ENCODE assay signal across 8 mouse cellular contexts in genomic region chr16:43335151-43335823, GRCm38 (mm10).
A peak's percentile ranks its signal among the peaks of the same experiment; 100 is the strongest.
DNase-seq lines count a peak whose midpoint lies in the region; ATAC-seq and TF ChIP-seq lines count a peak whose summit lies in the region.

No protein-coding gene starts in this region.

- peaks cover 12% of the 10 kb centered on the region for H3K4me1 ChIP-seq in heart, embryonic 12.5 days (replicated peaks)
- peaks cover 6% of the 10 kb centered on the region; the same call in 1 of the 2 replicates for H3K4me1 ChIP-seq in embryonic facial prominence, embryonic 15.5 days
- H3K4me1 ChIP-seq in intestine, postnatal 0 days (replicated peaks; ENCODE audit: control insufficient read depth, insufficient read depth, low read length) = peaks cover 7% of the 10 kb centered on the region; the same call in 1 of the 2 replicates

- H3K36me3 ChIP-seq in heart, embryonic 12.5 days = no peaks in the 10 kb centered on the region
- H3K36me3 ChIP-seq in embryonic facial prominence, embryonic 15.5 days = no peaks in the 10 kb centered on the region
- H3K36me3 ChIP-seq in intestine, postnatal 0 days (ENCODE audit: control insufficient read depth, insufficient read depth) = no peaks in the 10 kb centered on the region

- no peaks in the 10 kb centered on the region for H3K27me3 ChIP-seq in heart, embryonic 12.5 days (replicated peaks)
- no peaks in the 10 kb centered on the region for H3K27me3 ChIP-seq in embryonic facial prominence, embryonic 15.5 days
- H3K27me3 ChIP-seq in intestine, postnatal 0 days (replicated peaks; ENCODE audit: control insufficient read depth, insufficient read depth, low read length) = no peaks in the 10 kb centered on the region

- H3K27ac ChIP-seq in heart, embryonic 12.5 days (ENCODE audit: poor library complexity, severe bottlenecking) = no peak overlapping the region
- H3K27ac ChIP-seq in embryonic facial prominence, embryonic 15.5 days (replicated peaks) = peak overlapping the region; percentile 58; the same call in 1 of the 2 replicates
- peak overlapping the region; percentile 50; the same call in 1 of the 2 replicates for H3K27ac ChIP-seq in intestine, postnatal 0 days (ENCODE audit: low read depth, low read length)

- no peak overlapping the region for H3K9ac ChIP-seq in heart, embryonic 12.5 days
- H3K9ac ChIP-seq in embryonic facial prominence, embryonic 15.5 days = no peak overlapping the region
- H3K9ac ChIP-seq in intestine, postnatal 0 days (ENCODE audit: low read depth, low read length) = no peak overlapping the region

- peak; percentile 98 for DNase-seq in heart, adult 11 months
- DNase-seq in mesoderm, embryonic 11.5 days (ENCODE audit: low read depth, low spot score) = peak; percentile 11
- no peak for DNase-seq in cerebellum, adult 9-11 months
- no peak for DNase-seq in spleen, postnatal 14 days (ENCODE audit: low spot score in 2 of 2)
- no peak for DNase-seq in thymus, postnatal 4 days

- no peak for TF ChIP-seq CTCF in intestine, postnatal 0 days (IDR thresholded peaks at IDR 0.05; ENCODE audit: low read depth)

- ATAC-seq in heart, embryonic 12.5 days (ENCODE audit: insufficient number of reproducible peaks, low FRiP score) = no peak
- no peak for ATAC-seq in embryonic facial prominence, embryonic 15.5 days (ENCODE audit: insufficient number of reproducible peaks, low FRiP score, low TSS enrichment, low read depth)
- ATAC-seq in intestine, postnatal 0 days = peak; percentile 93

- H3K4me2 ChIP-seq in heart, embryonic 12.5 days = no peak overlapping the region
- H3K4me2 ChIP-seq in embryonic facial prominence, embryonic 15.5 days (replicated peaks) = no peak overlapping the region
- H3K4me2 ChIP-seq in intestine, postnatal 0 days (replicated peaks; ENCODE audit: low read depth) = peak overlapping the region; percentile 48

- H3K4me3 ChIP-seq in heart, embryonic 12.5 days = no peak overlapping the region
- no peak overlapping the region for H3K4me3 ChIP-seq in embryonic facial prominence, embryonic 15.5 days (replicated peaks)
- no peak overlapping the region for H3K4me3 ChIP-seq in intestine, postnatal 0 days (ENCODE audit: low read depth, low read length)

- 65% methylated on average over 8 of the region's 8 CpGs for WGBS in heart, embryonic 12.5 days
- WGBS in embryonic facial prominence, embryonic 15.5 days = 49% methylated on average over 8 of the region's 8 CpGs
- 38% methylated on average over 8 of the region's 8 CpGs for WGBS in intestine, postnatal 0 days

- H3K9me3 ChIP-seq in heart, embryonic 12.5 days (replicated peaks) = no peaks in the 10 kb centered on the region
- no peaks in the 10 kb centered on the region for H3K9me3 ChIP-seq in embryonic facial prominence, embryonic 15.5 days (replicated peaks)
- no peaks in the 10 kb centered on the region for H3K9me3 ChIP-seq in intestine, postnatal 0 days (ENCODE audit: control insufficient read depth)

Comparison
In these comparisons a context has a peak if more than half of its experiments do, and no peak if none do; other contexts are left out.
1. DNase-seq: peak in heart, adult 11 months (single experiment) and mesoderm, embryonic 11.5 days (single experiment); none in cerebellum, adult 9-11 months (single experiment), spleen, postnatal 14 days (0 of 2) and thymus, postnatal 4 days (single experiment).